Comparison of ENCODE assay signal across 8 mouse cellular contexts in genomic region chr15:100470037-100470436, GRCm38 (mm10). TPM values are rescaled to one million over a fixed set of nuclear protein-coding genes. Genes with fewer than 3 reads are reported as not detected.
DNase-seq lines count a peak whose midpoint lies in the region; ATAC-seq and TF ChIP-seq lines count a peak whose summit lies in the region.

No protein-coding gene starts in this region.

- no peak overlapping the region for H3K27ac ChIP-seq in heart, adult 2 months
- H3K27ac ChIP-seq in embryonic facial prominence, embryonic 10.5 days (replicated peaks): no peak overlapping the region
- H3K27ac ChIP-seq in intestine, embryonic 16.5 days (ENCODE audit: low read length): no peak overlapping the region
- no peak overlapping the region for H3K27ac ChIP-seq in midbrain, embryonic 10.5 days (replicated peaks)

- H3K4me1 ChIP-seq in heart, adult 2 months (ENCODE audit: control insufficient read depth, insufficient read depth, low read length): peaks cover 4% of the 10 kb centered on the region
- H3K4me1 ChIP-seq in embryonic facial prominence, embryonic 10.5 days: peaks cover 29% of the 10 kb centered on the region
- H3K4me1 ChIP-seq in intestine, embryonic 16.5 days (ENCODE audit: control insufficient read depth, insufficient read depth, low read length): peaks cover 16% of the 10 kb centered on the region
- H3K4me1 ChIP-seq in midbrain, embryonic 10.5 days: peaks cover 31% of the 10 kb centered on the region

- intact Hi-C loops in heart, adult 2 months (cut with DNase I): no loop called here

- no peak for TF ChIP-seq POLR2A in heart, adult 2 months (IDR thresholded peaks at IDR 0.05; ENCODE audit: insufficient read depth, low read depth, low read length)

- no peak overlapping the region for H3K9ac ChIP-seq in heart, adult 2 months (ENCODE audit: low read depth, low read length)
- peak overlapping the region; percentile 92; the same call in 1 of the 2 replicates for H3K9ac ChIP-seq in intestine, embryonic 16.5 days (ENCODE audit: low read depth, low read length)

- H3K79me2 ChIP-seq in heart, adult 2 months (replicated peaks; ENCODE audit: control insufficient read depth, insufficient read depth, low read length): no peaks in the 10 kb centered on the region

- no peak for DNase-seq in heart, adult 2 months
- no peak for DNase-seq in heart, postnatal 4 days
- no peak for DNase-seq in embryonic facial prominence, embryonic 10.5 days (ENCODE audit: low spot score)
- DNase-seq in midbrain, embryonic 10.5 days (ENCODE audit: low spot score): no peak
- no peak for DNase-seq in thymus, postnatal 0 days (ENCODE audit: low spot score)
- DNase-seq in urinary bladder, postnatal 14 days (ENCODE audit: low spot score): no peak
- no peak for DNase-seq in cerebellum, postnatal 25 days

- H3K27me3 ChIP-seq in heart, adult 2 months (ENCODE audit: control insufficient read depth, insufficient read depth, low read length): no peaks in the 10 kb centered on the region
- H3K27me3 ChIP-seq in embryonic facial prominence, embryonic 10.5 days (replicated peaks; ENCODE audit: low read depth, poor library complexity, severe bottlenecking): no peaks in the 10 kb centered on the region
- H3K27me3 ChIP-seq in intestine, embryonic 16.5 days (replicated peaks; ENCODE audit: control insufficient read depth, insufficient read depth, low read length): no peaks in the 10 kb centered on the region
- no peaks in the 10 kb centered on the region for H3K27me3 ChIP-seq in midbrain, embryonic 10.5 days (ENCODE audit: low read depth, poor library complexity, severe bottlenecking)

- peak overlapping the region; percentile 85 for H3K4me2 ChIP-seq in intestine, embryonic 16.5 days (ENCODE audit: low read depth, low read length)

- TF ChIP-seq EP300 in heart, adult 2 months (IDR thresholded peaks at IDR 0.05; ENCODE audit: insufficient read depth, low read depth, low read length): no peak

- H3K9me3 ChIP-seq in embryonic facial prominence, embryonic 10.5 days: no peaks in the 10 kb centered on the region
- no peaks in the 10 kb centered on the region for H3K9me3 ChIP-seq in intestine, embryonic 16.5 days (ENCODE audit: control insufficient read depth, low read length)
- H3K9me3 ChIP-seq in midbrain, embryonic 10.5 days (replicated peaks): no peaks in the 10 kb centered on the region

- peak overlapping the region; percentile 100 for H3K4me3 ChIP-seq in heart, adult 2 months
- peak overlapping the region; percentile 86 for H3K4me3 ChIP-seq in embryonic facial prominence, embryonic 10.5 days
- peak overlapping the region; percentile 81 for H3K4me3 ChIP-seq in intestine, embryonic 16.5 days (ENCODE audit: low read length)
- peak overlapping the region; percentile 91 for H3K4me3 ChIP-seq in midbrain, embryonic 10.5 days

- TF ChIP-seq CTCF in heart, adult 2 months (IDR thresholded peaks at IDR 0.05): no peak

- 48% methylated on average over 10 of the region's 10 CpGs for WGBS in heart, adult 2 months
- 68% methylated on average over 10 of the region's 10 CpGs for WGBS in embryonic facial prominence, embryonic 10.5 days
- 53% methylated on average over 10 of the region's 10 CpGs for WGBS in intestine, embryonic 16.5 days
- WGBS in midbrain, embryonic 10.5 days: 70% methylated on average over 10 of the region's 10 CpGs

- ATAC-seq in intestine, embryonic 16.5 days: no peak

- no peaks in the 10 kb centered on the region for H3K36me3 ChIP-seq in heart, adult 2 months (ENCODE audit: control insufficient read depth, insufficient read depth, low read length)
- peaks cover 44% of the 10 kb centered on the region for H3K36me3 ChIP-seq in embryonic facial prominence, embryonic 10.5 days (replicated peaks)
- no peaks in the 10 kb centered on the region for H3K36me3 ChIP-seq in intestine, embryonic 16.5 days (ENCODE audit: control insufficient read depth, insufficient read depth, low read length)
- peaks cover 44% of the 10 kb centered on the region for H3K36me3 ChIP-seq in midbrain, embryonic 10.5 days

RNA-seq across cellular contexts. Expression of gene Letmd1, which starts 1.2 kb away (rescaled TPM):
- 10 to 100 TPM; 13.0 to 13.1 TPM for total RNA-seq in heart, adult 2 months (2021)
- polyA plus RNA-seq in heart, adult 2 months (2012; rRNA removed): 31.2 and 32.3 TPM in 2 replicates
- total RNA-seq in heart, postnatal 4 days (2021): 10 to 100 TPM; 15.3 to 15.8 TPM
- 36.5 and 38.6 TPM in 2 replicates for polyA plus RNA-seq in embryonic facial prominence, embryonic 10.5 days (2016; fragmentation: Nextera tagmentation; extraction: Ambion mirVana)
- 31.3 and 33.7 TPM in 2 replicates for polyA plus RNA-seq in intestine, embryonic 16.5 days (2015; fragmentation: Nextera tagmentation; extraction: Ambion mirVana)
- 44.1 and 47.3 TPM in 2 replicates for polyA plus RNA-seq in midbrain, embryonic 10.5 days (2016; fragmentation: Nextera tagmentation; extraction: Ambion mirVana)
- polyA plus RNA-seq in thymus, postnatal 0 days (2015; fragmentation: Nextera tagmentation; extraction: Ambion mirVana): 25.2 and 26.3 TPM in 2 replicates

RNA-seq across cellular contexts. Expression of gene Csrnp2, which starts 25.3 kb away (rescaled TPM):
- total RNA-seq in heart, adult 2 months (2021): 1 to 10 TPM; 2.1 to 2.7 TPM
- polyA plus RNA-seq in heart, adult 2 months (2012; rRNA removed): 1.7 and 3.0 TPM in 2 replicates
- total RNA-seq in heart, postnatal 4 days (2021): 1 to 10 TPM; 5.9 to 6.5 TPM
- polyA plus RNA-seq in embryonic facial prominence, embryonic 10.5 days (2016; fragmentation: Nextera tagmentation; extraction: Ambion mirVana): 24.2 and 25.4 TPM in 2 replicates
- 5.8 and 5.9 TPM in 2 replicates for polyA plus RNA-seq in intestine, embryonic 16.5 days (2015; fragmentation: Nextera tagmentation; extraction: Ambion mirVana)
- 16.7 and 22.0 TPM in 2 replicates for polyA plus RNA-seq in midbrain, embryonic 10.5 days (2016; fragmentation: Nextera tagmentation; extraction: Ambion mirVana)
- 6.3 and 6.6 TPM in 2 replicates for polyA plus RNA-seq in thymus, postnatal 0 days (2015; fragmentation: Nextera tagmentation; extraction: Ambion mirVana)

RNA-seq across cellular contexts. Expression of gene Slc11a2, which starts 45.2 kb away (rescaled TPM):
- 10 to 100 TPM; 38.9 to 43.7 TPM for total RNA-seq in heart, adult 2 months (2021)
- polyA plus RNA-seq in heart, adult 2 months (2012; rRNA removed): 24.4 and 45.6 TPM in 2 replicates
- 10 to 100 TPM; 40.4 to 43.9 TPM for total RNA-seq in heart, postnatal 4 days (2021)
- 25.0 and 28.3 TPM in 2 replicates for polyA plus RNA-seq in embryonic facial prominence, embryonic 10.5 days (2016; fragmentation: Nextera tagmentation; extraction: Ambion mirVana)
- polyA plus RNA-seq in intestine, embryonic 16.5 days (2015; fragmentation: Nextera tagmentation; extraction: Ambion mirVana): 40.7 and 47.2 TPM in 2 replicates
- 26.3 and 26.7 TPM in 2 replicates for polyA plus RNA-seq in midbrain, embryonic 10.5 days (2016; fragmentation: Nextera tagmentation; extraction: Ambion mirVana)
- 23.8 and 27.3 TPM in 2 replicates for polyA plus RNA-seq in thymus, postnatal 0 days (2015; fragmentation: Nextera tagmentation; extraction: Ambion mirVana)

RNA-seq across cellular contexts. Expression of gene Gm5475, which starts 48.1 kb away (rescaled TPM):
- not detected for total RNA-seq in heart, adult 2 months (2021)
- polyA plus RNA-seq in heart, adult 2 months (2012; rRNA removed): not detected in 2 replicates
- not detected for total RNA-seq in heart, postnatal 4 days (2021)
- polyA plus RNA-seq in embryonic facial prominence, embryonic 10.5 days (2016; fragmentation: Nextera tagmentation; extraction: Ambion mirVana): 0.05 TPM in 1 of 2 replicates, not detected in the other
- polyA plus RNA-seq in intestine, embryonic 16.5 days (2015; fragmentation: Nextera tagmentation; extraction: Ambion mirVana): 0.11 and 0.18 TPM in 2 replicates
- 0.04 TPM in 1 of 2 replicates, not detected in the other for polyA plus RNA-seq in midbrain, embryonic 10.5 days (2016; fragmentation: Nextera tagmentation; extraction: Ambion mirVana)
- 0.16 and 0.18 TPM in 2 replicates for polyA plus RNA-seq in thymus, postnatal 0 days (2015; fragmentation: Nextera tagmentation; extraction: Ambion mirVana)
